Mouse (Mus musculus) left cerebral cortex, adult 8-10 months (tissue): ENCODE measurements around the gene S100a5. TPM values are rescaled to one million over a fixed set of nuclear protein-coding genes. Genes with fewer than 3 reads are reported as not detected.

Source experiments
- DNase-seq, 2 experiments: peaks; one replicate each; pipeline ENCODE4 v3.0.0; 2022; ENCODE audit warnings: low spot score in 2 of 2
- total RNA-seq, 4 experiments: library from RNA; stranded (reverse); gene quantifications; 2 replicates each; pipeline ENCODE4 v1.2.4; 2022

S100a5 gene
- total RNA-seq, 4 experiments from 2014 or later, result 1.1 TPM; not detected in 3

DNA sequence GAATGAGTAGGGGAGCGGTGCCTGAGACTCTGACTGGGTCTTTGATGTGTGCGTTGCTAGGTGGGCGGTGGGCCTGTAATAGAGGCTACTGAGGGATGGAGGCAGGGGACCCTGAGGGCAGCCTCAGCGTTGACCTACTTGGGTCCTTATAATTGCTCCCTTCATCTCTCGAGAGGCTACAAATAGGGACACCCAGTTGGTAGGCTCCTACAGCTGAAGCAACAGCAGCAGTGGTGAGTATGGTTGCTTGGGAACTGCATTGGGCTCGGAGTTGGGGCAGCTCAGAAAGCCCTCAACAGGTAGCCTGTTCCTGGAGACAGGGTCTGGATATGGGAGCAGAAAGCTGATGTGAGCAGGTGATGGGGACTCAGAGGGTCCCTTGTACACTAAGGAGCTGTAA, 8.3 kb upstream of the S100a5 start:
- DNase-seq, result no peak

DNA sequence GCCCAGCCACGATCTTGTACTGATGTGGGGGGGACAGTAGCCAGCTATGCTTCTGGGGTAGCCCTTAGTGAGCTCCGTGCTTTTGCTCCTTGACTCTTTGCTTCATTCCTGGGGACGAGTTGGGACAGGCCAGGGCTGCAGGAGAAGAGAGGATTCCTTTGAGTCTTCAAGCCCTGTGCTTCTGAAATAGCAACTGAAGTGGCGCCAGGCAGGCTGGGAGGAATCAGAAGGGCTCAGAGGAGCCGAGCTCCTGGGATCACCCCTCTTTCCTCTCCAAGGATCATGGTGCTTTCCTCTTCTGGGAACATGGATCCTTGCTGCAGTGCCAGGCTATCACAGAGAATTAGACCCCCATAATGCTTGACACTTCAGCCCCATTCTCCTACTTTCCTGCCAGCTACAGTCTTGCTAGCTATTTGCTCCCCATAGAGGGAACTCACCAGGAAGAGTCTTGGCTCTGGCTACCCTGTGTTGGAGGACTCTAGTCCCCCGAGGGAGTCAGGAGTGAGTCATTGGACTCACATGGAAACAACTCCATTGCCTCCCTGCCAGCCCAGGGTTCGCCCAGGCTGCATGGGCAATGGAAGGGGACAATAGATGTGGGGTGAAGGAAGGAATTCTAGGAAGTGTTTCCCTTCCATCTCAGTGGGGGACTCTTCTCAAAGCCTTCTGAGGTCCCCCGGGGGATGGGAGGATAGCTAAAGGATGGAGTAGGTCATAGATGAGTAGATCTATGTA, 7.7 kb upstream of the S100a5 start:
- DNase-seq, result no peak

DNA sequence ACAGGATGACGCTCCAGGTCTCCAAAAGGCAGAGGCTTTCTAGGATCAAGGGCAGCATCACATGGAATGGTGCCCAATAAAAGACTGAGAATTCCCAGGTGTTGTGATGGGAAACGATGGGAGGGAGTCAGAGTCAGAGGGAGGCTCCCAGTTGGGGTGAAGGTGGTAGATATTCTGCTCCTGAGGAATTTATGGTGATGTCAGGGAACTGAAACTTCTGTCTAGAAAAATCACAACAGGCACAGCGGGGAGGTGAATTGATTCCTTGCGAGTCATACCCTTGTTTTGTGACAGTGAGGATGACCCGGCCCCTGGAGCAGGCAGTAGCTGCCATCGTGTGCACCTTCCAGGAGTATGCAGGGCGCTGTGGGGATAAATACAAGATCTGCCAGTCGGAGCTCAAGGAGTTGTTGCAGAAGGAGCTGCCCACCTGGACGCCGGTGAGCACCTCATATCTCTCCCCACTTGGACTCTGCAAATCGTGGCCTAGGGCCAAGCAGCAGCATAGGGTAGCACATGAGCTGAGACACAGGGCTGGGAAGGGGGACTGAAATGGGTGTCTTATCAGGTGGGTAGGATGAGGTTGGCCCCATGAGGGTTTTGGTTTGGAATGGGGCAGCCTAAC, 6.7 kb upstream of the S100a5 start, which contains the start of gene Gm42674:
TSS of gene Gm42674 (plus strand) at position 419 of the 625 bp plus-strand sequence.
- DNase-seq, result no peak

DNA sequence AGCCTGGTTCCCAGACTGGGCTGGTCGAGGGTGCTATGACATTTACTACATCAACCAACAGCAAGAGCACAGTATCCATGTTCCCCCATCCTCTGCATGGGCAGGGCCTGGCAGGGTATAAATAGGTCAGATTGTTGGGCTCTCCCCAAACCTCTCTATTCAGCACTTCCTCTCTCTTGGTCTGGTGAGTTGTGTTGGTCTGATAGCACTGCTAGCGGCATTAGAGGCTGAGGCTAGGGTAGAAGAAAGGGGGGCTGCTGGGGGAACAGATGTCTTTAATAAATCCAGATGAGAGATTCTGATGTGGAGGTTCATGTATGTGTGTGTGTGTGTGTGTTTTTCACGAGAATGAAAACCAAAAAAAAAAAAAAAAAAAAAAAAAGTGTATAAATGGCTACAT, 4.7 kb upstream of the S100a5 start, which contains the start of gene S100a4:
TSS of gene S100a4 (plus strand) at position 149 of the 400 bp plus-strand sequence.
- DNase-seq, result no peak

DNA sequence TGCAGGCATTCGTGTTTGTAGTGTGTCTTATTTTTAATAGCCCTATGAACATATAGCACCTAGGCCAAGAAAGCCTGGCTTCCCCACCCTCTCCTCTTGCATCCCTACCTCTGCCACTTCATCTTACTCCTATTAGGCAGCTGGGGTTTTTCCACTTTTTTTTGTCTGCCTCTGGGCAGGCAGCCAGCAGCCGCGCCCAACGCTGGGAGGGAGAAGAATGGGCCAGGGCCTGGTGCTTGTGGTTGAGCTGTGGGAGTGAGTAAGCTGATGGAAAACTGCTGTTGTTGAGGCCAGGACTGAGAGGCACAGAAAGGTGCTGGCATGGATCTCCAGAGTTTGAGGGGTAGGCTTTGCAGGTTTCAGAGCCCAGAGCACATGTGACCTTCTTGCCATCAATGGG, 3.9 kb upstream of the S100a5 start:
- peak in 1 of 2 experiments; percentile 58 for DNase-seq

DNA sequence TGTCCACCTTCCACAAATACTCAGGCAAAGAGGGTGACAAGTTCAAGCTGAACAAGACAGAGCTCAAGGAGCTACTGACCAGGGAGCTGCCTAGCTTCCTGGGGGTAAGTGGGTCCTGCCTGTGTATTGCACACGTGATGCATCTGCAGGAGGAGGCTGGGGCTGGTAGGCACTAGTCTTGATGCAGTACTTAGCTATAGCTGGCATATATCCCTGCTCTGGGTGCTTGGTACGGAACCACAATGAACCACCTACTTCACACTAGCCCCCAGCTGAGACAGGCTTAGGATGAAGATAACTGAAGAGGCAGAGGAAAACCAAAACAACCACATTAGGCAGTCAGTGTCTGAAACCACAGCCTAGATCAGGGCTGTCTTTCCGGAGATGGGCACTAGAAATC, 3.3 kb upstream of the S100a5 start:
- DNase-seq, result no peak

DNA sequence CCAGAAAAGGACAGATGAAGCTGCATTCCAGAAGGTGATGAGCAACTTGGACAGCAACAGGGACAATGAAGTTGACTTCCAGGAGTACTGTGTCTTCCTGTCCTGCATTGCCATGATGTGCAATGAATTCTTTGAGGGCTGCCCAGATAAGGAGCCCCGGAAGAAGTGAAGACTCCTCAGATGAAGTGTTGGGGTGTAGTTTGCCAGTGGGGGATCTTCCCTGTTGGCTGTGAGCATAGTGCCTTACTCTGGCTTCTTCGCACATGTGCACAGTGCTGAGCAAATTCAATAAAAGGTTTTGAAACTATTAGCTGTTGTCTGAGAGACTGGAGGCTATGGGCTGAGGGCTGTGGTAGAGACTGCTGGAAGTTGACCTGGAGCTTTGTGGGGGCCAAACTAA, 2.6 kb upstream of the S100a5 start:
- DNase-seq, result no peak

DNA sequence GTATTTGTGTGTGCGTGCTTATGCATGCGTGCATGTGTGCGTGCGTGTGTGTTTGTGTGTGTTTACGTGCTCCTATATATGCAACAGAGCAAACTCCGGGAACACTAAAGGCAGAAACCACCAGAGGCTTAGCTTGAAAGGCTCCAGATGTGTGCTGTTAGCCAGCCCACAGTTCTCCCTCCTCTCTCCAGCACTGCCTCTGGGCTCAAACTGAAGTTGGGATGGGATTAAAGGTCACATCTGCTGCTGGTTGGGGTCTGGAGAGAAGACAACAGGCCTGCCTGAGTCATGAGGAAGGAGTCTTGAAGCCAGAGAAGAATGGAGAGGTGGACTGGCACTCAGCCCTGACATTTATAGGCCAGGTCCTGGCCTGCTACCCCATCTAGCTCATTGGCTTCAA, 2.1 kb upstream of the S100a5 start:
- DNase-seq, result no peak

DNA sequence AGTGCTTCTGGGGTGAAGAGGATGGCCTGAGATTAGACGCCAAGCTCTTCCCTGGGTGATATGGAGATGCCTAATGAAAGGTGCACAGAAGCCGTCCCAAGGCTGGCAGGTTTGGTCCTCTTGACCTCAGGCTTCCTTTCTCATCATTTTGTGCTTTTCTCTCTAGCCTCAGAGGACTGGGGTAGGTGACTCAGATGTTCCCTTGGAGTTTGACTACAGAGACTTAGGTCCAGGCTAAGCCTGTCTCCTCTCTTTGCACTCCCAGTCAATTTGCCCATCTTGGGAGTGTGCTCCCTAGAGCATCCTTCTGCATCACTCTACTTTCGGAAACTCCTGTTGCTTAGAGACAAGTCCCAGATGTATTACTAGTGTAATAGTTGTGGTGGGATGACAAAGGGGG, 962 bp upstream of the S100a5 start:
- no peak for DNase-seq

DNA sequence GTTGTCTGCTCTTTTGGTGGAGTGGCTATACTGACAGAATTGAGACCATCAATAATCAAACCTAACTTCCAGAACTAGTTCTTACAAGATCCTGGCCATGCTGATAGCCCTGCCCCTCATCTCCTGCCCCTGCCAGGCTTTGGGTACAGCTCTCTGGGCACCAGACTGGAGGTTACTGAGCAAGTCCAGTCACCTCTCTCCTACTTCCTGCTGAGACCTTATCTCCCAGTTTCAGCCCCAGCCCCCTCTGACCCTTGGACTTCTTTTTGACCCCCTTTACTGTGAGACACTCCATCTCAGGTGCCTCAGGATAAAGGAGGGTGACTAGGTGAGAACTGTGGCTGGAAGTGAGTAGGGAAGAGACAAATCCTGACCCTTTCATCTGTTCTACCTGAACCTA, 779 bp downstream of the S100a5 start:
- no peak for DNase-seq

DNA sequence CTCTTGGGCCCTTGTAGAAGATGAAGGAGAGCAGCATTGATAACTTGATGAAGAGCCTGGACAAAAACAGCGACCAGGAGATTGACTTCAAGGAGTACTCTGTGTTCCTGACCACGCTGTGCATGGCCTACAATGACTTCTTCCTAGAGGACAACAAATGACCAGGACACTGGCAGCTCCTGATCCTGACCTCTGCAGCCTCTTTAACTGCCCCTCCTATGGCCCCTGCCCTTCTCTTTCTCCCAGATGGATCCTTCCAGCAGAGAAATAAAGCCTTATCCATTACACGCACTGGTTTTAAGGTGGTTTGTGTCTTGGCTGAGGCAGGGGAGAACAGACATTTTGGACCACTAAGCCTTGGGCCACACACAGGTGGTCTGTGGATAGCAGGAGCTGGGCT, 3.2 kb downstream of the S100a5 start:
- no peak for DNase-seq

DNA sequence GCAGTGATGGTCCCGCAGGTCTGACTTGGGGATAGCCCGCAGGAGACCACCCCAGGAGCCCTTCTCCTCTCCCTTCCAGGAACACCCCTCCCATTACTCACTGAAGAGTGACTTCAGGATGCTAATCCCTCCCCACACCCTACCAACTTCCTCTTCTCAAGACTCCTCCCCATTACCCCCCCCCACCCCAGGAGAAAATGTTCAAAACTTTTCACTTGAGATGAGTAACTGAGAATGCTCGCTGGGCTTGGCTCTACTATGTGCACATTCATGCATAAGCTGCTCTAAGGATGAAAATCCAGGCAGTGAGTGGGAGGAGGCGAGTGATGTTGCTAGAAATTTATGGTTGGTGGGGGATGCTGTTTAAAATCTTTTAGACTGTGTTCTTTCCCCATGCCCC, 3.7 kb downstream of the S100a5 start:
- DNase-seq, result no peak

DNA sequence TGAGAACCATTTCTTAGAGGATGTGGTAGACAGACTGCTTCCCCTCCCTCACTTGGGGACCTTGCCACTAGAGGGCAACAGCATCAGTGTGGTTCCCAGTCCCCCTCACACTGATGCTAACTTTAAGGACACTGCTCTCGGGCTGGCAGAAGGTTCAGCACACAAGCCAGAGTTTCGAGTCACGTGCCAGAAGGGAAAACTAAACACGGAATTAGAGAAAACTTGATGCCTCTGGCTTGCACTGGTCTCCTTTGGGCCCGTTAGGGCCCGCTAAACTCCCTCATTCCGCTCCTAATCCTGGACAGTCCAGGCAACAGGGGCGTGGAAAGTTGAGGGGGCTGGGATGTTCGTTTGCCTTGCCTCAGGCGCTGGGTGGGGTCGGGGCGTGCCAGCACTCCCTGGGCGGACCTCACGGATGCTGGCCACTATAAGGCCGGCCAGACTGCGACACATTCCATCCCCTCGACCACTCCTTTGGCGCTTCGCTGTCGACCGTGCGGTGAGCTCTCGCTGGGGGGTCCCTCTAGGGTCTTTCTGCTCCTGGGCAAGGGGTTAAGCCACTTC, 4.5 kb downstream of the S100a5 start, which contains the start of gene S100a6:
TSS of gene S100a6 (plus strand) at position 155 of the 564 bp plus-strand sequence.
- DNase-seq, result no peak

DNA sequence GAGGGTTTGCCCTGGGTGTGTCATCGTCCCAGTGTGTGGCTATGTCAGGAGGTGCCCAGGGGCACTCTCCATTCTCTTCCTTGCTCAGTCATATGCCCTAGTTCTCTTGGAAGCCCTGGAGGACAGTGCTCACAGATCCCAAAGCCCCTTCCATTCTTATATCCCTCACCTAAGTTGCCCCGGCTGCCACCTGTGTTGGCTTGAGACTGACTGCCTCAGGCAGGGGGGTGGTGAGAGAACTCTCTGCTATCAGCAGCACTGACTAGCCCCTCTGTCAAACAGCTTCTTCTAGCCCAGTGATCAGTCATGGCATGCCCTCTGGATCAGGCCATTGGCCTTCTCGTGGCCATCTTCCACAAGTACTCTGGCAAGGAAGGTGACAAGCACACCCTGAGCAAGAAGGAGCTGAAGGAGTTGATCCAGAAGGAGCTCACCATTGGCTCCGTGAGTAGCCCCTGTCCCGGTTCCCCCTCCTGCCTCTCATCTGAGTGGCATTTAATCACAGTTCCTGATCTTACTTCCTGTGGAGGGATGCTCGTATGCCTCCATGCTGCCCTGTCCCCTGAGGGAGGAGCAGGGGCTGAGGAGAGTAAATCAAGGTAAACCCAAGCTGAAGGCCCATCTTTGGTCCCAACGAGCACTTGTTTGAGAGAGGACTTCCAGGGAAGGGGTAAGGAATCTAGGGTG, 5.3 kb downstream of the S100a5 start:
- no peak for DNase-seq

DNA sequence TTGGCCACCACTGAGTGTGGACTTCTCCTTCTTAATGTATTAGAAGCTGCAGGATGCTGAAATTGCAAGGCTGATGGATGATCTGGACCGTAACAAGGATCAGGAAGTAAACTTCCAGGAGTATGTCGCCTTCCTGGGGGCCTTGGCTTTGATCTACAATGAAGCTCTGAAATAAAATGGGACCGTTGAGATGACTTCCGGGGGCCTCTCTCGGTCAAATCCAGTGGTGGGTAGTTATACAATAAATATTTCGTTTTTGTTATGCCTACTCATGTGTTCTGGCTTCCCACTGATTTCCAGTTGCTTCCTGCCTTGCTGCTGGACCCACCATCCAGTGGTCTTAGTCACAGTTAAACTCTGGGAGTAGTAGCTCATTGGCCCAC, 5.8 kb downstream of the S100a5 start:
- no peak for DNase-seq

DNA sequence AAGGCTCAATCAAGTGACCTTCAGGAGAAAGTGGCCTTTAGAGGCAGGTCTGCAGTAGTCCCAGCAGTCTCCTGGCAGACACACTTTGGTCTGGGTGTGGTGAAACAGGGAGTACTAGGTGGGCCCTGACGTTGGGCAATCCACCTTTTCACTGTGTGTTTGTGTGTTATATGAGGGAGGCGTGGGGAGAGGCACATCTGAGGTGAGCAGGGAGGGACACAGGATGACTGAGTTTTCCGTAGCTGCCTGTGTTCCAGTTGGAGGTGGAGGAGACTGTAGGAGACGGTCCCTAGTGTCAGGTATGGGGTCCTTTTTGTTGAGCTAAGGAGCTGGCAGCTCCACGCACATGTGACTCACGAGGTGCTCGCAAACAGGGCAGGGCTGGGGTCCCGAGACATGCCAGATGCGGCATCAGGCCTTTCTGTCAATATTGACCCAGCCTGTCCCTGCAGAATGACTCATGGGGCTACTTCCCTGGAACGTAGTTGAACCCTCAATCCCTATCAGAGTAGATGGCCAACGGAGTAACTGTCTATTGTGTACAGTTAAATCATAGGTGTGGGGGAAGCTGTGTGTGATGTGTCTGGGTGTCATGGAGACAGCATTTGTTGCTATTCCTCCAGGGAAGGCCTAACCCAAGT, 6.4 kb downstream of the S100a5 start:
- DNase-seq, result no peak

DNA sequence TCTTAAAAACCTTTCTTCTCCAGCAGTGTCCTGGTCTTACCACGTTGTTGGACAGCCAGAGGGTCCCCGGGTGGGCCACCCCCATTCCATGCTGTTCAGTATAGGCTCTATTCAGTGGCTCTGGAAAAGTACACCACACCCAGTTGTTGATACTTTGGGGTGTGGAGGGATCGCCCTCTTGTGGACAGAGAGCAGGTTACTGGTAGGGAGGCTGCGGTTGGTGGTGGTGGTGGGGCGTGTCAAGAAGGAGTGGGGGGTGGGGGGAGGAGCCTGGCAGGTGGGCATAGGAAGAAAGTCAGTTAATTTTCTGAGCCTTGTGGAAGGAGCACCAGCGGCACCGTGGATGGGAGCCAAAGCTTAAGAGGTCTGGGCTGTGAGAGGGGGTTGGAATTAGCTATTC, 7.1 kb downstream of the S100a5 start:
- peak in 1 of 2 experiments; percentile 55 for DNase-seq

DNA sequence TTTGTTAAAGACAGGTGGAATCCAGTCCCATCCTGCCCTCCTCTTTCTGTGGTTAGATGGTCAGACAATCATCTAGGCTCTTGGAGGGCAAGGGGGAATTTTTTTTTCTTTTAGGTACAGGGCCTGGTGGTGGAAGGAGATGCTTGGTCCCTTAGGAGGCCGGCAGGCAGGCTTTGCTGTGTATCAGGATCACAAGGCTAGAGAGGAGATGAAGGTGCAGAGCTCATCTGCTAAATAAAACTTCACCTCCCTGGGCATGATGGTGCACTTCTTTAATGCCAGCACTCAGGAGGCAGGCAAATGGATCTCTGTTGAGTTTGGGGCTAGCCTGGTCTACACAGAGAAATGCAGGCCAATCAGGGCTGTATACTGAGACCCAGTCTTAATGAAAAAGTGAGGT, 7.6 kb downstream of the S100a5 start:
- no peak for DNase-seq

DNA sequence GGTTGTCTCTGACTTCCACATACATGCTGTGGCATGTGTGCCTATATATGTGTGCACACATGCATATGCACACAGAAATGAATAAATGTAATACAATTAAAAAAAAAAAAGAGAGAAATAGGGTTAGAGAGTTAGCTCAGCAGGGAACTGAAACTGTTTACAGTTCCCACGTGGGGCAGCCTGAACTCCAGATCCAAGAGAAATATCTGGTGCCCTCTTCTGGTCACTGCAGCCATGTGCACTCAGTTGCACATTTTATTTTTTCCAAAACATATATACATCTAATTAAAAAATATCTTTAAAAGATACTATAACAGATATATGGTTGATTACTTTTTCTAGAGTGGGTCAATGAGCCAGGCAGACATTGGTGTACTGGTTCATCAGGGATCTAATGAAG, 9.3 kb downstream of the S100a5 start:
- DNase-seq, result no peak

DNA sequence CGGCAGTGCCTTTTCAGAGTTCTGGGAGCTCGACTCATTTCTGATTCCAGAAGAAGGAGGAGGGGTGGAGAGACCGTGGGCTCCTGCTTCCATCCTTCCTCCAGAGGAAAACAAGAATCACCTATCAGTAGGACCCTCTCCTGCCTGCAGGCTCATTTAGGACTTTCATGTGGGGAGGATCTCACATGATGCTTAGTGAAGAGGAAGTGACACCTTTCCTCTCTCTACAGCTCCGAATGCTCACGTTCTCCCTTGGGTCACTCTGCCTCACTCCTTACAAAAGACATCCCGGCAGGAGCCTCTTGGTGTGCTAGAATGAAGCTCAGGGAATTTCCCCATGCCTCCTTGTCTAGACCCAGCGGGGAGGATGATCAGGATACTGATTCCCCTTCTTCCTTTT, 13.2 kb downstream of the S100a5 start:
- no peak for DNase-seq

DNA sequence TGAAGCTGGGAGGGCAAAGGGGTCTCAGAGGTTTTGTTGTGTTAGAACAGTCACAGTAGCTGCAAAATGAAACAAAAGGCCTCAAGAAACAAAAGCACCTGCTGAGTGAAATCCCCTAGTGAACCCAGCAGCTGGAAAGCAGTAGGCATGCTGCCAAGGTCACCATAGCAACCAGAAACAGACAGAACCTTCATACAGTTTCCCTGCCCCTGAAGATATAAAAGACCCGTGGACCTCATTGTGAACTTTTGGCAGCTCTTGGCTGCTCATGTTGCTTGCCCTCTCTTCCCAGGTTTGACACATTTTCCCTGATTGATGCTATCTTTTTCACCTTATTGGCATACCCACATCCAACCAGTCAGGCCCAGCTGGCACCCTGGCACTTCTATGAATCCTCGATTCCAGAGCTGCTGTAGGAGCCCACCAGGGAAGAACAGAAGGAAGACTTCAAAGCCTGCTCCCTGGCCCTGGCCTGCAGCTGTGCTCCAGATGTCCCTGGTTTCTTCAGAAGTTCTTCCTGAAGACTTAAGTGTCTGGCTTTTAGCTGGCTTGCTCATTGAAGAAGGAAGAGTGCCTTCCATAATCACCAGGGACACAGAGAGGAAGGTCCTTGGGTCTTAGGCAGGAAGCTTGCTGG, 15.2 kb downstream of the S100a5 start:
- no peak for DNase-seq
